Mouse (Mus musculus): ENCODE data around the gene Adam33.
"Not testable (repeated sequence)": the region's sequence is repeated elsewhere in the genome, so short reads cannot be mapped to it uniquely, and the experiment has no call there.

Adam33 gene

GRCm38 (mm10) chr2:131063404-131063864 lies at the start of gene Adam33:
Gene Adam33 (minus strand): TSS chr2:131063814.
- DNase-seq: peak; percentile 35 to 47

- peak in 1 of 2 experiments; percentile 3 for DNase-seq
These were observed 42.4 kb upstream of the Adam33 start for GRCm38 (mm10) chr2:131105989-131106388.

- not testable (repeated sequence) for DNase-seq
These were observed 41.4 kb upstream of the Adam33 start for GRCm38 (mm10) chr2:131105061-131105460.

- DNase-seq: peak in 1 of 2 experiments; percentile 2
These were observed 40.4 kb upstream of the Adam33 start for GRCm38 (mm10) chr2:131104021-131104420.

- DNase-seq: no peak
These were observed 37.9 kb upstream of the Adam33 start for GRCm38 (mm10) chr2:131101530-131101929.

GRCm38 (mm10) chr2:131097087-131097486 lies 33.5 kb upstream of the Adam33 start:
- peak in 1 of 2 experiments; percentile 3 for DNase-seq

- peak; percentile 65 to 79 for DNase-seq
These were observed 32.6 kb upstream of the Adam33 start for GRCm38 (mm10) chr2:131096101-131096795.

- peak; percentile 78 to 85 for DNase-seq
These were observed 31.2 kb upstream of the Adam33 start for GRCm38 (mm10) chr2:131094823-131095222.

GRCm38 (mm10) chr2:131093577-131093976 lies 30.0 kb upstream of the Adam33 start:
- no peak for DNase-seq

GRCm38 (mm10) chr2:131090852-131091251 lies 27.2 kb upstream of the Adam33 start:
- peak; percentile 43 to 44 for DNase-seq

GRCm38 (mm10) chr2:131089634-131090033 lies 26.0 kb upstream of the Adam33 start:
- DNase-seq: peak in 1 of 2 experiments; percentile 23

- DNase-seq: peak in 1 of 2 experiments; percentile 22
These were observed 25.0 kb upstream of the Adam33 start for GRCm38 (mm10) chr2:131088581-131088980.

- peak; percentile 19 to 31 for DNase-seq
These were observed 23.2 kb upstream of the Adam33 start, which contains the start of gene Siglec1 for GRCm38 (mm10) chr2:131086667-131087390. Gene Siglec1 (minus strand): TSS chr2:131086765.

GRCm38 (mm10) chr2:131084206-131084605 lies 20.6 kb upstream of the Adam33 start:
- peak in 1 of 2 experiments; percentile 7 for DNase-seq

GRCm38 (mm10) chr2:131080507-131080906 lies 16.9 kb upstream of the Adam33 start:
- no peak for DNase-seq

GRCm38 (mm10) chr2:131072536-131072935 lies 8.9 kb upstream of the Adam33 start:
- DNase-seq: no peak

GRCm38 (mm10) chr2:131067481-131067880 lies 3.9 kb upstream of the Adam33 start:
- peak; percentile 47 to 62 for DNase-seq

- DNase-seq: peak in 1 of 2 experiments; percentile 17
These were observed 2.7 kb upstream of the Adam33 start for GRCm38 (mm10) chr2:131066342-131066741.

GRCm38 (mm10) chr2:131061607-131062006 lies 2.0 kb downstream of the Adam33 start:
- no peak for DNase-seq

GRCm38 (mm10) chr2:131060784-131061183 lies 2.8 kb downstream of the Adam33 start:
- peak in 1 of 2 experiments; percentile 11 for DNase-seq

- DNase-seq: peak in 1 of 2 experiments; percentile 39
These were observed 3.7 kb downstream of the Adam33 start for GRCm38 (mm10) chr2:131059781-131060540.

GRCm38 (mm10) chr2:131059377-131059776 lies 4.2 kb downstream of the Adam33 start:
- peak; percentile 59 to 69 for DNase-seq

- peak in 1 of 2 experiments; percentile 11 for DNase-seq
These were observed 4.9 kb downstream of the Adam33 start for GRCm38 (mm10) chr2:131058672-131059071.
